Mouse (Mus musculus): ENCODE measurements around the gene Gm17018. TPM values are rescaled to one million over a fixed set of nuclear protein-coding genes. Genes with fewer than 3 reads are reported as not detected.

Gm17018 gene
- polyA plus RNA-seq, 1 experiment from 2014 or later = 19.9 TPM

DNA sequence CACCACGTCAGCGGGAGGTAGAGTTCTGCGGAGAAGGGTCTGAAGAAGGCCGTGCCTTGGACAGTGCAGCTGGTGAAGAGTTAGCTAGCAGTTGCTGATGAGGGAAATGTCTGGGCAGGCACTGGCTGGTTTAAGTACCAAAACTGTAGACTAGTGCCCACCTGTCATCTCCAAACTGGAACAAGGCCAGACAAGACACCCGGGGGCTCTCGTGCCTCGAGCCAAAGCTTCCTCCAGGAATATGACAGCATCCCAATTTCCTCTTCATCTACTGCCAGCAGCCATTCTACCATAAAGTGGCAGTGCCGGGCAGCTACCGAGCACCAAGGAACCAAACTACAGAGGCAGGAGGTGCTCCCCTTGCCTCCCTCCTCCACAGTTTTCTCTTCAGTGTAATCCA, 32.5 kb downstream of the Gm17018 start:
- no peak overlapping the region for H3K4me3 ChIP-seq (replicated peaks)
- H3K9ac ChIP-seq = no peak overlapping the region
- H3K36me3 ChIP-seq = no peaks in the 10 kb centered on the region
- no peak overlapping the region for H3K4me2 ChIP-seq
- H3K9me3 ChIP-seq (replicated peaks) = no peaks in the 10 kb centered on the region
- H3K27me3 ChIP-seq = no peaks in the 10 kb centered on the region
- peaks cover 19% of the 10 kb centered on the region for H3K4me1 ChIP-seq (replicated peaks)
- H3K27ac ChIP-seq = no peak overlapping the region
- ATAC-seq (ENCODE audit: low read depth) (no peak), DNase-seq (no peak)
- 87% methylated on average over 9 of the region's 9 CpGs for WGBS (ENCODE audit: insufficient replicate concordance)

DNA sequence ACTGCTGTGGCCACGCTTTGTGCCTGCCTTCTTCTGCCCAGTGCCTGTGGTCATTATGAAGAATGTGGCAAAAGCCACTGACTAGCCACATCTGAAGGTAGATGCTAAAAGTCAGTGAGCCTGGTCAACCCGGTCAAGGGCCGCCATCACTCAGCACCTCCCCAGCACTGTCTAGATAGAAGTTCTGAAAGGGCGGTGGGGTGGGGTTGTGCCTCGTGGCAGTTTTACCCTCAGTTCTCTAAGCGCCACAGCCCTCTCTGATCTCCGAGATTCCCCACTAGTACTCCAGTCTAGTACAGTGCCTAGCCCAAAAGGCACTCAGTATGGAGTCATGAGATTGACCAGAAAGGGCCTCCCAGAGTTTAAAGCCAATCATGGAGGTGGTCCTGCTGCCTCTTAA, 33.7 kb downstream of the Gm17018 start:
- Histone ChIP-seq H3K27me3 (no peaks in the 10 kb centered on the region), H3K36me3 (no peaks in the 10 kb centered on the region), H3K27ac (no peak overlapping the region), H3K4me2 (no peak overlapping the region), H3K9ac (no peak overlapping the region), H3K9me3 (replicated peaks) (no peaks in the 10 kb centered on the region), H3K4me3 (replicated peaks) (no peak overlapping the region), H3K4me1 (replicated peaks) (peaks cover 22% of the 10 kb centered on the region)
- ATAC-seq (ENCODE audit: low read depth) = no peak
- WGBS (ENCODE audit: insufficient replicate concordance) = 85% methylated on average over 7 of the region's 7 CpGs
- no peak for DNase-seq

GRCm38 (mm10) chr19:45595481-45595880, 35.1 kb downstream of the Gm17018 start:
- Histone ChIP-seq H3K4me3 (replicated peaks) (no peak overlapping the region), H3K27ac (no peak overlapping the region), H3K4me1 (replicated peaks) (peaks cover 22% of the 10 kb centered on the region), H3K36me3 (0 out of 2 replicates have a peak, but pooled peaks cover 4% of the 10 kb centered on the region), H3K9me3 (replicated peaks) (no peaks in the 10 kb centered on the region), H3K4me2 (no peak overlapping the region), H3K27me3 (no peaks in the 10 kb centered on the region), H3K9ac (no peak overlapping the region)
- ATAC-seq (ENCODE audit: low read depth) = no peak
- WGBS (ENCODE audit: insufficient replicate concordance) = 84% methylated on average over 6 of the region's 6 CpGs
- no peak for DNase-seq

- ATAC-seq (ENCODE audit: low read depth) = no peak
- no peaks in the 10 kb centered on the region for H3K9me3 ChIP-seq (replicated peaks)
Observed at GRCm38 (mm10) chr19:45596019-45596418, 35.6 kb downstream of the Gm17018 start.

GRCm38 (mm10) chr19:45596434-45596833, 36.0 kb downstream of the Gm17018 start:
- WGBS (ENCODE audit: insufficient replicate concordance) = 81% methylated on average over 6 of the region's 6 CpGs
- Histone ChIP-seq H3K9ac (no peak overlapping the region), H3K9me3 (replicated peaks) (no peaks in the 10 kb centered on the region), H3K4me1 (replicated peaks) (peaks cover 26% of the 10 kb centered on the region), H3K36me3 (0 out of 2 replicates have a peak, but pooled peaks cover 4% of the 10 kb centered on the region), H3K4me2 (no peak overlapping the region), H3K27me3 (no peaks in the 10 kb centered on the region), H3K27ac (no peak overlapping the region), H3K4me3 (replicated peaks) (no peak overlapping the region)
- ATAC-seq (ENCODE audit: low read depth) = no peak
- DNase-seq = no peak

More at GRCm38 (mm10) chr19:45596019-45596418, 35.6 kb downstream of the Gm17018 start:
- no peak overlapping the region for H3K4me3 ChIP-seq (replicated peaks)
- H3K27ac ChIP-seq = no peak overlapping the region
- no peak overlapping the region for H3K4me2 ChIP-seq
- WGBS (ENCODE audit: insufficient replicate concordance) = 78% methylated on average over 7 of the region's 7 CpGs
- H3K4me1 ChIP-seq (replicated peaks) = peaks cover 22% of the 10 kb centered on the region
- 0 out of 2 replicates have a peak, but pooled peaks cover 4% of the 10 kb centered on the region for H3K36me3 ChIP-seq
- H3K9ac ChIP-seq = no peak overlapping the region
- DNase-seq = no peak
- no peaks in the 10 kb centered on the region for H3K27me3 ChIP-seq

- Histone ChIP-seq H3K36me3 (peaks cover 4% of the 10 kb centered on the region; the same call in 1 of the 2 replicates), H3K9ac (no peak overlapping the region)
Observed at GRCm38 (mm10) chr19:45597106-45597505, 36.7 kb downstream of the Gm17018 start.

GRCm38 (mm10) chr19:45602606-45603005, 42.2 kb downstream of the Gm17018 start:
- Histone ChIP-seq H3K9me3 (replicated peaks) (no peaks in the 10 kb centered on the region), H3K27me3 (no peaks in the 10 kb centered on the region), H3K4me3 (replicated peaks) (no peak overlapping the region), H3K4me2 (peak overlapping the region; percentile 15; the same call in 1 of the 2 replicates), H3K36me3 (peaks cover 4% of the 10 kb centered on the region; the same call in 1 of the 2 replicates), H3K27ac (peak overlapping the region; percentile 78), H3K4me1 (replicated peaks) (peaks cover 45% of the 10 kb centered on the region), H3K9ac (0 out of 2 replicates have a peak overlapping the region, but pooled peaks have one; percentile 14)
- DNase-seq = peak; percentile 58
- WGBS (ENCODE audit: insufficient replicate concordance) = 13% methylated on average over 5 of the region's 5 CpGs
- peak; percentile 92 for ATAC-seq (ENCODE audit: low read depth)

More at GRCm38 (mm10) chr19:45597106-45597505, 36.7 kb downstream of the Gm17018 start:
- WGBS (ENCODE audit: insufficient replicate concordance) = 76% methylated on average over 4 of the region's 4 CpGs
- peaks cover 28% of the 10 kb centered on the region for H3K4me1 ChIP-seq (replicated peaks)
- no peaks in the 10 kb centered on the region for H3K9me3 ChIP-seq (replicated peaks)
- no peak overlapping the region for H3K4me3 ChIP-seq (replicated peaks)
- no peak overlapping the region for H3K4me2 ChIP-seq
- DNase-seq (no peak), ATAC-seq (ENCODE audit: low read depth) (no peak)
- no peak overlapping the region for H3K27ac ChIP-seq
- no peaks in the 10 kb centered on the region for H3K27me3 ChIP-seq

DNA sequence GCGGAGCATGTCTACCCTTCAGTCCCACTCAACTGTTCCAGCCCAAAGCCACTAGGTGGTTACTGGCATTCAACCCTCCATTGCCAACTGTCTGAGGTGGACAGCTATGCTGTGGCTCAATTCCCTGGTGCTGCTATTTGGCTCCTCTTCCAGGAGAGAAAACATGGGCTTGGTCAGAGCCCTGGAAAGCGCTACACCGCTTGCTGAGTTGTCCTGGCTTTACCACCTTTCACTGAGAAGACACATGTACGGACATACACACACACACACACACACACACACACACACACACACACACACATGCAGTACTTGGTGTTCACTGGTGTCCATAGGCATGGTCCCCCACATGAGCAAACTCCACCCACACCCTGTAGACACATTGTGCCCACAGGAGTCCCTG, 46.3 kb downstream of the Gm17018 start:
- H3K9ac ChIP-seq = no peak overlapping the region
- ATAC-seq (ENCODE audit: low read depth) (no peak), DNase-seq (no peak)
- H3K27me3 ChIP-seq = no peaks in the 10 kb centered on the region
- no peak overlapping the region for H3K27ac ChIP-seq
- H3K36me3 ChIP-seq = no peaks in the 10 kb centered on the region; the same call in 1 of the 2 replicates
- peaks cover 35% of the 10 kb centered on the region for H3K4me1 ChIP-seq (replicated peaks)
- H3K9me3 ChIP-seq (replicated peaks) = no peaks in the 10 kb centered on the region
- H3K4me2 ChIP-seq = no peak overlapping the region
- H3K4me3 ChIP-seq (replicated peaks) = no peak overlapping the region
- 89% methylated on average over 4 of the region's 4 CpGs for WGBS (ENCODE audit: insufficient replicate concordance)

- no peak overlapping the region for H3K9ac ChIP-seq
- DNase-seq = no peak
- no peak for ATAC-seq (ENCODE audit: low read depth)
- H3K9me3 ChIP-seq (replicated peaks) = no peaks in the 10 kb centered on the region
- H3K27ac ChIP-seq = no peak overlapping the region
- no peak overlapping the region for H3K4me3 ChIP-seq (replicated peaks)
- no peaks in the 10 kb centered on the region for H3K36me3 ChIP-seq
- WGBS (ENCODE audit: insufficient replicate concordance) = 75% methylated on average over 7 of the region's 7 CpGs
- H3K27me3 ChIP-seq = no peaks in the 10 kb centered on the region
- peaks cover 27% of the 10 kb centered on the region for H3K4me1 ChIP-seq (replicated peaks)
- H3K4me2 ChIP-seq = no peak overlapping the region
Observed at GRCm38 (mm10) chr19:45607479-45607878, 47.1 kb downstream of the Gm17018 start.

GRCm38 (mm10) chr19:45608648-45609339, 48.4 kb downstream of the Gm17018 start:
- H3K9ac ChIP-seq = no peak overlapping the region
- H3K4me2 ChIP-seq = no peak overlapping the region
- H3K36me3 ChIP-seq = no peaks in the 10 kb centered on the region
- no peaks in the 10 kb centered on the region for H3K9me3 ChIP-seq (replicated peaks)
- no peak overlapping the region for H3K27ac ChIP-seq
- ATAC-seq (ENCODE audit: low read depth) = no peak
- WGBS (ENCODE audit: insufficient replicate concordance) = 84% methylated on average over 13 of the region's 13 CpGs
- no peak for DNase-seq
- H3K4me3 ChIP-seq (replicated peaks) = no peak overlapping the region
- H3K27me3 ChIP-seq = no peaks in the 10 kb centered on the region
- H3K4me1 ChIP-seq (replicated peaks) = peaks cover 14% of the 10 kb centered on the region

DNA sequence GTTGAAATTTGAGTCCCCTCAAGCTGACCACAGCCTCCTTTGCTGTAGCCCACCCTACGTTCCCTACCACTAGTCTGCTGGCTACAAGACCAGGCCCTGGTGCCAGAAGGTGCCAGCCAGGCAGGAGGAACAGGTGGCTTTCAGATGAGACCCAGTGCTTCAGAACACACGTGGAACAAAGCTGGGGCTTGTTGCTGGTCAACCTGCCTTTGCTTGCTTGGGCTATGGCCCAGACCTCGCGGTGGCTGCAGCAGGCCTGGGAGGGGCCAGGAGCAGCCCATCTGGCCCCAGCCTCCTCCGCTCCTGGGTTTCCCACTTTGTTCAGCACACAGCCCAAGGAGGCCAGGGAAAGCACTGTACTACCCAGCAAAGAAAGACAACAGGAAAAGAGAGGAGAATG, 50.4 kb downstream of the Gm17018 start:
- DNase-seq = no peak
- WGBS (ENCODE audit: insufficient replicate concordance) = 73% methylated on average over 5 of the region's 5 CpGs
- no peaks in the 10 kb centered on the region for H3K9me3 ChIP-seq (replicated peaks)

GRCm38 (mm10) chr19:45614375-45614774, 54.0 kb downstream of the Gm17018 start:
- Histone ChIP-seq H3K4me2 (no peak overlapping the region), H3K27me3 (no peaks in the 10 kb centered on the region), H3K36me3 (no peaks in the 10 kb centered on the region), H3K4me3 (replicated peaks) (no peak overlapping the region), H3K27ac (no peak overlapping the region), H3K9me3 (replicated peaks) (no peaks in the 10 kb centered on the region), H3K4me1 (replicated peaks) (peaks cover 27% of the 10 kb centered on the region), H3K9ac (no peak overlapping the region)
- no peak for ATAC-seq (ENCODE audit: low read depth)
- 86% methylated on average over 8 of the region's 8 CpGs for WGBS (ENCODE audit: insufficient replicate concordance)
- DNase-seq = no peak

More for the DNA sequence above, 50.4 kb downstream of the Gm17018 start:
- ATAC-seq (ENCODE audit: low read depth) = no peak
- no peaks in the 10 kb centered on the region for H3K36me3 ChIP-seq
- no peak overlapping the region for H3K9ac ChIP-seq
- H3K27me3 ChIP-seq = no peaks in the 10 kb centered on the region
- H3K4me3 ChIP-seq (replicated peaks) = no peak overlapping the region
- peaks cover 11% of the 10 kb centered on the region for H3K4me1 ChIP-seq (replicated peaks)
- no peak overlapping the region for H3K27ac ChIP-seq
- no peak overlapping the region for H3K4me2 ChIP-seq

All from liver, embryonic 13.5 days (tissue).